Mouse (Mus musculus) adrenal gland, adult 18-20 months (tissue): Measurements from ENCODE around the gene Nln. TPM values are rescaled to one million over a fixed set of nuclear protein-coding genes. Genes with fewer than 3 reads are reported as not detected.

Source experiments
- DNase-seq, 2 experiments: peaks; one replicate each; pipeline ENCODE4 v3.0.0; 2021 to 2022; ENCODE audit warnings: low spot score in 2 of 2
- total RNA-seq, 2 experiments: library from RNA; stranded (reverse); gene quantifications; 1 replicate in 1 of 2; 2 replicates in 1 of 2; pipeline ENCODE4 v1.2.3; 2021

Gene Nln
- total RNA-seq, 2 experiments from 2014 or later, result 15.2 to 16.5 TPM

GRCm38 (mm10) chr13:104100416-104100815 lies 9.0 kb downstream of the Nln start:
- DNase-seq, result no peak

GRCm38 (mm10) chr13:104097190-104097589 lies 12.2 kb downstream of the Nln start:
- DNase-seq, result no peak

GRCm38 (mm10) chr13:104095955-104096354 lies 13.5 kb downstream of the Nln start:
- no peak for DNase-seq

- peak in 1 of 2 experiments; percentile 29 for DNase-seq
Observed at GRCm38 (mm10) chr13:104094531-104095385, 14.7 kb downstream of the Nln start.

GRCm38 (mm10) chr13:104091734-104092133 lies 17.7 kb downstream of the Nln start:
- no peak for DNase-seq

GRCm38 (mm10) chr13:104089387-104089786 lies 20.0 kb downstream of the Nln start:
- peak; percentile 27 to 38 for DNase-seq

- no peak for DNase-seq
Observed at GRCm38 (mm10) chr13:104084600-104084999, 24.8 kb downstream of the Nln start.

- DNase-seq, result no peak
Observed at GRCm38 (mm10) chr13:104082504-104082903, 26.9 kb downstream of the Nln start.

- no peak for DNase-seq
Observed at GRCm38 (mm10) chr13:104076993-104077392, 32.4 kb downstream of the Nln start.

GRCm38 (mm10) chr13:104074731-104075130 lies 34.7 kb downstream of the Nln start:
- no peak for DNase-seq

GRCm38 (mm10) chr13:104074230-104074629 lies 35.2 kb downstream of the Nln start:
- no peak for DNase-seq

GRCm38 (mm10) chr13:104072351-104072750 lies 37.1 kb downstream of the Nln start:
- DNase-seq, result no peak

- DNase-seq, result no peak
Observed at GRCm38 (mm10) chr13:104070703-104071102, 38.7 kb downstream of the Nln start.

GRCm38 (mm10) chr13:104069216-104069615 lies 40.2 kb downstream of the Nln start:
- DNase-seq, result no peak

- DNase-seq, result no peak
Observed at GRCm38 (mm10) chr13:104065649-104066347, 43.6 kb downstream of the Nln start.

GRCm38 (mm10) chr13:104063061-104063460 lies 46.4 kb downstream of the Nln start:
- no peak for DNase-seq

- no peak for DNase-seq
Observed at GRCm38 (mm10) chr13:104061975-104062750, 47.3 kb downstream of the Nln start.

- no peak for DNase-seq
Observed at GRCm38 (mm10) chr13:104060231-104060630, 49.2 kb downstream of the Nln start.

- no peak for DNase-seq
Observed at GRCm38 (mm10) chr13:104059536-104059935, 49.9 kb downstream of the Nln start.

- DNase-seq, result no peak
Observed at GRCm38 (mm10) chr13:104058761-104059160, 50.7 kb downstream of the Nln start.

- no peak for DNase-seq
Observed at GRCm38 (mm10) chr13:104052271-104052753, 57.1 kb downstream of the Nln start.
